Mouse (Mus musculus): ENCODE results near the gene Wdtc1.

DNA sequence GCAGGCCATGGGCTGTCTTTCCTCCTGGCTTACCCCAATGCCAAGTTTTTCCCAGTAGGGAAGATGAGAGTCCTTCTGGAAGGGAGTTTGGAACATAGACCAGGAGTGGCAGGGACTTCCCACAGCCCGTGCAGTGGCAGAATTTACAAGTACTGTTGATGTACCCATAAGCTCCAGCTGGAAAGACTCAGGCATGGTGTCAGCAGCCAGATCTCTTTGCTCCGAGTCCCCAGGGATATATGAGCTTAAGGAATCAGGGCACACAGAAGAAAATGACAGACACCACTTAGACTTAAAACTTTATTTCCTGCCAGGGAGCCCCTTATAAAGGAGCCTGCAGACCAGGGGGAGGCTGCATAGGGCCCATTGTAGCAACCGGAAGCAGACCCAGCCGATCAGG lies 87.5 kb downstream of the Wdtc1 start:
- no peak for TF ChIP-seq POLR2A (IDR thresholded peaks at IDR 0.05; ENCODE audit: borderline replicate concordance, extremely low read depth, insufficient read depth, insufficient read length, poor library complexity, severe bottlenecking)
- no peak for TF ChIP-seq CTCF (IDR thresholded peaks at IDR 0.05; ENCODE audit: borderline replicate concordance, extremely low read depth, insufficient read depth, insufficient read length)

Measured in brain, embryonic 14.5 days (tissue).